Mouse (Mus musculus): ENCODE measurements around the gene Coq5. TPM values are rescaled to one million over a fixed set of nuclear protein-coding genes. Genes with fewer than 3 reads are reported as not detected.

The Coq5 gene
- total and polyA plus RNA-seq, 3 experiments = 41.9 to 46.7 (median 43.9) TPM

DNA sequence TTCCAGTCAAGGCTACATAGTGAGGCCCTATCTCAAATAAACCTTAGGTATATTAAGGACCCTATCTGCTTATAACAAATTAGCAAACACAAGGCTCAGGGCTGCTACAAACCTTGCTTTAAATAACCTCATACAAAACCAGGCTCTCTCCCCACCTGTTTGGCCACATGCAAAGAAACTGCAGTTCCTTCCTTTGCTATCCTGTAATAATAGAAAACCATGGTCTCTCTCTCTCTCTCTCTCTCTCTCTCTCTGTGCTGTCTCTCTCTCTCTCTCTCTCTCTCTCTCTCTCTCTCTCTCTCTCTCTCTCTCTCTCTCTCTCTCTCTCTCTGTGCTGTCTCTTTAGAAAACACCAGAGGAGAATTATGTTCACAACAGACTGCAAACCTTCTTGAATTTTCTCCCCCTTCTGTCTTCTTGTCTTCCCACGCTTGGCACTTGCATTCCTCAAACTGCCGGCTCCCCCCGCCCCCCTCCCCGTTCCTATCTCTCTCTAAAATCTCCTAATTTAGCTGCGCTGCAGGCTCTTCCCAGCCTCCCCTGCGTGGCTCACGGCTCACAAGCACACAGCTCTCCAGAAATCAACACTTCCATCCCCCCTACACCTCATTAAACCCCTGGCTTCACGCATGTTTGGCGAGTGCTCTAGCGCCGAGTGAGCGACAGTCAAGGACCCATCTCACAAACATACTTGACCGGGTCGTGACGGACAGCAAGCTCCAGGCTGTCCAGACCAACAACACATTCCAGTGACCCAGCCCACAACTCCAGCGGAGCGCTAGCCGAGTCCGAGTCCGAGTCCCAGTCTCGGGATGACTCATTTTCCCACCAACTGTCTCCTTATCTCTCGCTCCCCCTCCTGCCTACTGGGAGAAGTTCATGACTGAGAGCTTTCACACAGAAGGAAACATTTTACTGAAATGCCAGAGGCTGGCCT, 39.8 kb downstream of the Coq5 start:
- Histone ChIP-seq H3K4me2 (ENCODE audit: insufficient read depth, low read depth, poor library complexity, severe bottlenecking) (peak overlapping the region; percentile 76), H3K79me2 (replicated peaks; ENCODE audit: control insufficient read depth, extremely low read depth, insufficient read depth, poor library complexity, severe bottlenecking) (no peaks in the 10 kb centered on the region), H3K27ac (ENCODE audit: insufficient read depth, low read depth) (no peak overlapping the region), H3K9me3 (replicated peaks; ENCODE audit: low read length) (no peaks in the 10 kb centered on the region), H3K9ac (ENCODE audit: insufficient read depth, low read depth) (peak overlapping the region; percentile 1; the same call in 1 of the 2 replicates), H3K4me3 (replicated peaks in 1 of 3; ENCODE audit: low read depth in 2 of 3, low read length in 2 of 3, poor library complexity in 1 of 3) (peak overlapping the region; percentile 17 to 34 (median 26)), H3K4me1 (ENCODE audit: control insufficient read depth in 1 of 2, insufficient read depth in 2 of 2) (peaks cover 2 to 25% of the 10 kb centered on the region in 2 experiments; a peak in 2 of 4 replicates), H3K36me3 (replicated peaks in 1 of 2; ENCODE audit: control insufficient read depth in 1 of 2, insufficient read depth in 1 of 2, low read length in 1 of 2) (no peaks in the 10 kb centered on the region), H3K27me3 (replicated peaks) (no peaks in the 10 kb centered on the region)
- in situ Hi-C loops (cut with MboI; ENCODE audit: low pct_ligation_motif_present, low pct_unique_long_range_greater_than_20kb, low sequenced_read_pairs) (no loop called here), dilution Hi-C loops (cut with MboI; ENCODE audit: extremely low pct_ligation_motif_present, extremely low pct_unique_long_range_greater_than_20kb, low sequenced_read_pairs) (no loop called here)
- peak; percentile 44 for TF ChIP-seq RAD21 (IDR thresholded peaks at IDR 0.05; ENCODE audit: low read depth, low read length)
- no peak for TF ChIP-seq MAZ (IDR thresholded peaks at IDR 0.05; ENCODE audit: low read depth, low read length)
- TF ChIP-seq ZC3H11A (IDR thresholded peaks at IDR 0.05; ENCODE audit: low read depth, low read length) = no peak
- no peak for TF ChIP-seq MEF2A (IDR thresholded peaks at IDR 0.05; ENCODE audit: borderline replicate concordance, low read depth, low read length)
- no peak for TF ChIP-seq ZNF384 (IDR thresholded peaks at IDR 0.05; ENCODE audit: low read depth, low read length)
- no peak for TF ChIP-seq TBP (conservative IDR thresholded peaks at IDR 0.05; ENCODE audit: low read depth, low read length)
- TF ChIP-seq USF1 (IDR thresholded peaks at IDR 0.05; ENCODE audit: low read depth, low read length) = no peak
- TF ChIP-seq ETS1 (conservative IDR thresholded peaks at IDR 0.05; ENCODE audit: low read depth, low read length) = no peak
- no peak for TF ChIP-seq MYC (IDR thresholded peaks at IDR 0.05; ENCODE audit: low read depth, low read length)
- no peak for TF ChIP-seq RCOR1 (conservative IDR thresholded peaks at IDR 0.05; ENCODE audit: low read depth, low read length)
- TF ChIP-seq NRF1 (IDR thresholded peaks at IDR 0.05; ENCODE audit: low read depth, low read length) = no peak
- TF ChIP-seq HCFC1 (IDR thresholded peaks at IDR 0.05; ENCODE audit: low read depth, low read length) = no peak
- no peak for TF ChIP-seq CHD1 (IDR thresholded peaks at IDR 0.05; ENCODE audit: low read depth, low read length)
- peak; percentile 54; the same call in 1 of the 2 replicates for TF ChIP-seq JUN (IDR thresholded peaks at IDR 0.05; ENCODE audit: insufficient read depth, low read depth, low read length)
- TF ChIP-seq ZKSCAN1 (IDR thresholded peaks at IDR 0.05; ENCODE audit: borderline replicate concordance, low read depth, low read length) = no peak
- no peak for TF ChIP-seq MAX (IDR thresholded peaks at IDR 0.05; ENCODE audit: low read length)
- TF ChIP-seq BHLHE40 (IDR thresholded peaks at IDR 0.05; ENCODE audit: low read depth, low read length) = no peak
- TF ChIP-seq NELFE (IDR thresholded peaks at IDR 0.05; ENCODE audit: low read depth, low read length) = no peak
- TF ChIP-seq IRF4 (IDR thresholded peaks at IDR 0.05; ENCODE audit: low read depth, low read length) = peak; percentile 95
- no peak for TF ChIP-seq USF2 (conservative IDR thresholded peaks at IDR 0.05; ENCODE audit: low read depth, low read length)
- no peak for TF ChIP-seq EP300 (IDR thresholded peaks at IDR 0.05; ENCODE audit: low read length)
- TF ChIP-seq ELF1 (IDR thresholded peaks at IDR 0.05; ENCODE audit: low read depth, low read length) = no peak
- TF ChIP-seq MAFK (IDR thresholded peaks at IDR 0.05; ENCODE audit: insufficient replicate concordance, low read length) = no peak
- peak; percentile 34 for TF ChIP-seq SMC3 (IDR thresholded peaks at IDR 0.05; ENCODE audit: low read depth, low read length)
- peak; percentile 84 for TF ChIP-seq JUND (conservative IDR thresholded peaks at IDR 0.05; ENCODE audit: low read depth, low read length)
- no peak for TF ChIP-seq KAT2A (IDR thresholded peaks at IDR 0.05; ENCODE audit: insufficient replicate concordance, low read length)
- no peak for TF ChIP-seq E2F4 (IDR thresholded peaks at IDR 0.05; ENCODE audit: insufficient replicate concordance, low read depth, low read length)
- no peak for TF ChIP-seq PAX5 (IDR thresholded peaks at IDR 0.05; ENCODE audit: low read length)
- TF ChIP-seq SIN3A (IDR thresholded peaks at IDR 0.05; ENCODE audit: low read length) = no peak
- peak in 1 of 2 experiments; percentile 57; a peak in 2 of 4 replicates for TF ChIP-seq CTCF (conservative IDR thresholded peaks at IDR 0.05 in 1 of 2, IDR thresholded peaks at IDR 0.05 in 1 of 2; ENCODE audit: low read depth in 2 of 2, low read length in 2 of 2)
- no peak for TF ChIP-seq POLR2A (IDR thresholded peaks at IDR 0.05; ENCODE audit: low read depth, low read length)
- no peak for TF ChIP-seq CHD2 (IDR thresholded peaks at IDR 0.05; ENCODE audit: low read length)
- TF ChIP-seq POLR2AphosphoS2 (IDR thresholded peaks at IDR 0.05; ENCODE audit: low read depth, low read length) = no peak
- TF ChIP-seq ZMIZ1 (IDR thresholded peaks at IDR 0.05; ENCODE audit: low read depth, low read length) = no peak
- TF ChIP-seq GABPA (IDR thresholded peaks at IDR 0.05; ENCODE audit: insufficient replicate concordance, low read depth, low read length) = no peak
- no peak for TF ChIP-seq UBTF (IDR thresholded peaks at IDR 0.05; ENCODE audit: low read depth, low read length)
- TF ChIP-seq TCF12 (IDR thresholded peaks at IDR 0.05; ENCODE audit: low read depth, low read length) = no peak
- TF ChIP-seq MXI1 (IDR thresholded peaks at IDR 0.05; ENCODE audit: low read depth, low read length) = no peak
- peak; percentile 54 for DNase-seq (ENCODE audit: extremely low read depth)

All from CH12.LX (cell line).